Mouse (Mus musculus): ENCODE measurements around the gene Sntg2. TPM values are rescaled to one million over a fixed set of nuclear protein-coding genes. Genes with fewer than 3 reads are reported as not detected.
A peak's percentile ranks its signal among the peaks of the same experiment; 100 is the strongest.

Sntg2 gene
- polyA plus RNA-seq (2012; rRNA removed), result 0.87 and 1.4 TPM in 2 replicates
- polyA plus RNA-seq (2014; fragmentation: Nextera tagmentation; extraction: Ambion mirVana), result 1.4 and 1.7 TPM in 2 replicates

GRCm38 (mm10) chr12:30372933-30373501 lies at the start of gene Sntg2:
Gene Sntg2 (minus strand): TSS chr12:30373375.
- Histone ChIP-seq H3K4me2 (replicated peaks; ENCODE audit: low read depth, low read length, severe bottlenecking) (peak within 1 kb of the TSS; percentile 96), H3K9ac (ENCODE audit: low read depth, low read length, severe bottlenecking) (peak within 1 kb of the TSS; percentile 56), H3K9me3 (ENCODE audit: control insufficient read depth, low read length) (no peaks in the 10 kb centered on the region), H3K27me3 (ENCODE audit: control insufficient read depth, insufficient read depth, low read length) (peaks cover 9% of the 10 kb centered on the region; the same call in 1 of the 2 replicates), H3K36me3 (ENCODE audit: control insufficient read depth, insufficient read depth, low read length) (no peaks in the 10 kb centered on the region), H3K27ac (replicated peaks; ENCODE audit: low read depth, low read length) (no peak within 1 kb of the TSS), H3K4me1 (ENCODE audit: control insufficient read depth, insufficient read depth, low read length) (peaks cover 7% of the 10 kb centered on the region), H3K4me3 (replicated peaks; ENCODE audit: low read length) (peak within 1 kb of the TSS; percentile 45)
- DNase-seq (ENCODE audit: low spot score) (peak; percentile 72), ATAC-seq (ENCODE audit: low FRiP score, low read depth) (peak; percentile 86)
- under 1% methylated on average over 34 of the region's 39 CpGs for WGBS
- no peak for TF ChIP-seq POLR2A (IDR thresholded peaks at IDR 0.05; ENCODE audit: borderline replicate concordance, extremely low read depth, insufficient read depth, insufficient read length)

GRCm38 (mm10) chr12:30416547-30416946 lies 43.4 kb upstream of the Sntg2 start:
- WGBS, result 75% methylated on average over 8 of the region's 8 CpGs
- H3K4me3 ChIP-seq (replicated peaks; ENCODE audit: low read length), result no peak overlapping the region
- no peak for DNase-seq (ENCODE audit: low spot score)

DNA sequence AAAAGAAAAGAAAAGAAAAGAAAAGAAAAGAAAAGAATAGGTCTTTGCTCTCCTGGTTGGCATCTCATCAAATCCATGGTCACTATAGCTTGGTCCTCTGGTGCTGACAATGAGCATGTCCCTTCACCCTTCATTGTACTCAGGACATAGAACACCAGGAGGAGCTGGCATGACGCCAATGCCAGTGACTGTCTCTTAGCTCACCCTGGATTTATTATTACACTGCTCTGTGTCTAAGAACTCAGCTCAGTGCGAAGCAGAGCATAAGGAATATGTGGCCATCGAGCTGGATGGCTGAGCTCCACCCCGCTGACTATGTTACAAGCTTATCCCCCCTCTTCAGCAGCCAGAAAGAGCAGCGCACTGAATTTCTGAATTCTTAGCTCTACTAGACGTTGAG lies 42.8 kb upstream of the Sntg2 start:
- no peak overlapping the region for H3K4me3 ChIP-seq (replicated peaks; ENCODE audit: low read length)
- no peak for DNase-seq (ENCODE audit: low spot score)
- H3K9me3 ChIP-seq (ENCODE audit: control insufficient read depth, low read length), result no peaks in the 10 kb centered on the region
- H3K9ac ChIP-seq (ENCODE audit: low read depth, low read length, severe bottlenecking), result no peak overlapping the region
- 81% methylated on average over 6 of the region's 6 CpGs for whole genome bisulfite sequencing
- no peak for ATAC-seq (ENCODE audit: low FRiP score, low read depth)
- no peak for TF ChIP-seq POLR2A (IDR thresholded peaks at IDR 0.05; ENCODE audit: borderline replicate concordance, extremely low read depth, insufficient read depth, insufficient read length)
- no peaks in the 10 kb centered on the region for H3K36me3 ChIP-seq (ENCODE audit: control insufficient read depth, insufficient read depth, low read length)
- H3K4me1 ChIP-seq (ENCODE audit: control insufficient read depth, insufficient read depth, low read length), result no peaks in the 10 kb centered on the region
- H3K27me3 ChIP-seq (ENCODE audit: control insufficient read depth, insufficient read depth, low read length), result no peaks in the 10 kb centered on the region
- H3K27ac ChIP-seq (replicated peaks; ENCODE audit: low read depth, low read length), result no peak overlapping the region
- H3K4me2 ChIP-seq (replicated peaks; ENCODE audit: low read depth, low read length, severe bottlenecking), result no peak overlapping the region

More at GRCm38 (mm10) chr12:30416547-30416946, 43.4 kb upstream of the Sntg2 start:
- TF ChIP-seq POLR2A (IDR thresholded peaks at IDR 0.05; ENCODE audit: borderline replicate concordance, extremely low read depth, insufficient read depth, insufficient read length), result no peak
- no peaks in the 10 kb centered on the region for H3K9me3 ChIP-seq (ENCODE audit: control insufficient read depth, low read length)
- H3K27ac ChIP-seq (replicated peaks; ENCODE audit: low read depth, low read length), result no peak overlapping the region
- H3K9ac ChIP-seq (ENCODE audit: low read depth, low read length, severe bottlenecking), result no peak overlapping the region
- no peak overlapping the region for H3K4me2 ChIP-seq (replicated peaks; ENCODE audit: low read depth, low read length, severe bottlenecking)
- H3K36me3 ChIP-seq (ENCODE audit: control insufficient read depth, insufficient read depth, low read length), result no peaks in the 10 kb centered on the region
- no peaks in the 10 kb centered on the region for H3K27me3 ChIP-seq (ENCODE audit: control insufficient read depth, insufficient read depth, low read length)
- ATAC-seq (ENCODE audit: low FRiP score, low read depth), result no peak
- H3K4me1 ChIP-seq (ENCODE audit: control insufficient read depth, insufficient read depth, low read length), result no peaks in the 10 kb centered on the region

DNA sequence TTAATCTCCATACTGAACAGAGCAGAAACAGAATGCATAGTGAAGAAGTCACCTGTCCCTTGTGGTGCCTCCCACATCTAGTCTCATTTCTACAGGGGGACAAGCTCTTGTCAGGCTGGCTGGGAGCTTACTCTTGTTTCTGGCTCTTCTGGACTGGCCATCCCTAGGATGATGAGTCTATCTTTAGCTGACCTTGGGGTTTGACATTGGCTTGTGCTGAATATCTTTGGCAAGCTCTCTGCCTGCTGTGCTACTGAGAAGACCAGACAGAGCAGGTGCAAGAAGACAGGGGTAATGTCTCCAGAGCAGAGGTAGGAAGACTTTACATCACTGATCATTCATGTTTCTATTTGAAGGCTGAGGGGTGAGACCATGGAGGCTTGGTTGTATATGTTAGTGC lies 29.5 kb upstream of the Sntg2 start:
- Histone ChIP-seq H3K27me3 (ENCODE audit: control insufficient read depth, insufficient read depth, low read length) (no peaks in the 10 kb centered on the region), H3K4me3 (replicated peaks; ENCODE audit: low read length) (no peak overlapping the region), H3K9ac (ENCODE audit: low read depth, low read length, severe bottlenecking) (no peak overlapping the region), H3K36me3 (ENCODE audit: control insufficient read depth, insufficient read depth, low read length) (no peaks in the 10 kb centered on the region), H3K4me1 (ENCODE audit: control insufficient read depth, insufficient read depth, low read length) (no peaks in the 10 kb centered on the region), H3K4me2 (replicated peaks; ENCODE audit: low read depth, low read length, severe bottlenecking) (no peak overlapping the region), H3K9me3 (ENCODE audit: control insufficient read depth, low read length) (no peaks in the 10 kb centered on the region), H3K27ac (replicated peaks; ENCODE audit: low read depth, low read length) (no peak overlapping the region)
- ATAC-seq (ENCODE audit: low FRiP score, low read depth) (no peak), DNase-seq (ENCODE audit: low spot score) (no peak)
- no peak for TF ChIP-seq POLR2A (IDR thresholded peaks at IDR 0.05; ENCODE audit: borderline replicate concordance, extremely low read depth, insufficient read depth, insufficient read length)

DNA sequence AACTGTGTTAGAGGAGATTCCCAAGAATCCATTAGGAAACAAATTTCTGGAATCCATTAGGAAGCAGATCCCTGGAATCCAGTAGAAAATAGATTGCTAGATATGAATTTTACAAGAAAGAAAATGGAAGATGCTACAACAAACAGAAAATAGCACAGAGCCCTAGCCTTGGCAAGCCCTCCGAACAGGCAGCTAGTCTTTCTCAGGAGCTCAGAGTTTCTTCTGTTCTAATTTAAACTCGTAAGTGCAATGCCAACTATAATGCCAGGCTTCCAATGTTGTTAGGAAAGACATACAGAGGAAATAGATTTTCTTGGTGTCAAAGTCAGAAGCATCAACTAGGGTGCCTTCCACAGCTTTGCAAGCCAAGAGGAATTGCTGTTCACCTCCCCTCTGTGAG lies 27.4 kb upstream of the Sntg2 start:
- WGBS, result 84% methylated on average over 2 of the region's 2 CpGs
- ATAC-seq (ENCODE audit: low FRiP score, low read depth), result no peak
- Histone ChIP-seq H3K4me3 (replicated peaks; ENCODE audit: low read length) (no peak overlapping the region), H3K36me3 (ENCODE audit: control insufficient read depth, insufficient read depth, low read length) (no peaks in the 10 kb centered on the region), H3K27me3 (ENCODE audit: control insufficient read depth, insufficient read depth, low read length) (no peaks in the 10 kb centered on the region), H3K4me2 (replicated peaks; ENCODE audit: low read depth, low read length, severe bottlenecking) (no peak overlapping the region), H3K9me3 (ENCODE audit: control insufficient read depth, low read length) (no peaks in the 10 kb centered on the region), H3K4me1 (ENCODE audit: control insufficient read depth, insufficient read depth, low read length) (no peaks in the 10 kb centered on the region), H3K9ac (ENCODE audit: low read depth, low read length, severe bottlenecking) (no peak overlapping the region), H3K27ac (replicated peaks; ENCODE audit: low read depth, low read length) (no peak overlapping the region)
- no peak for DNase-seq (ENCODE audit: low spot score)
- TF ChIP-seq POLR2A (IDR thresholded peaks at IDR 0.05; ENCODE audit: borderline replicate concordance, extremely low read depth, insufficient read depth, insufficient read length), result no peak

Data from limb, embryonic 14.5 days (tissue).